In the genomic region with DNA sequence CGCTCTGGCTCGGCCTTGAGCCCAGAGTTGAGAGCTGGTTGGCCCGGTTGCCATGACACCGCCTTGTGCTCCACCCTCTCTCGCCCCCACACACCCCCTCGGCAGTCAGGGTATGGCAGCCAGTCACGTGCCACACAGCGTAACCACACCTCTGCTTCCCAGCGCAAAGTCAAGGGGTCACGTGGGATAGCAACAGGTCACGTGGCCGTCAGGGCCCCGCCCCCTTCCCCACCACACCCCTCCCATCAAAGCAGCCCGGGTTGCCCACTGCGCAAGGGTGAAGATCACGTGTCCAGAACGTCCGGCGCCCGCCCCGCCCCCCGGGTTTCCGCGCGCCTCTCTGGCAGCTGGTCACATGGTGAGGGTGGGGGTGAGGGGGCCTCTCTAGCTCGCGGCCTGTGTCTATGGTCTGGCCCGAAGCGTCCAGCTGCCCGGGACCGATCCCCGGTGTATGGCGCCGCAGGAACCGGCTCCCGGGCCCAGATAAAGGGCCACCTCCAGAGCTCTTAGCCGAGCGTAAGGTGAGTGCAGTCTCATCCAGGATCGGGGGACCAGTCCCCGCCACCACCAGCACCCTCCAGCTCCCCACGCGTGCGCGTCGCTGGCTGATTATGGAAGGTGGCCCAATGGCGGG, we compare ENCODE assay signal across 1 mouse cellular context.
TF ChIP-seq lines count a peak whose summit lies in the region.

A gene (plus strand): TSS at position 296 of the 634 bp plus-strand sequence.

TF ChIP-seq in MEL, 35 proteins besides CTCF, POLR2A, EP300 and RAD21 (continued from another document):
- peak; percentile 77 for TF ChIP-seq NRF1 (IDR thresholded peaks at IDR 0.05; ENCODE audit: insufficient read depth, low read depth, low read length, poor library complexity, severe bottlenecking)
- TF ChIP-seq SIN3A (IDR thresholded peaks at IDR 0.05; ENCODE audit: low read length): peak; percentile 94
- TF ChIP-seq CHD1 (IDR thresholded peaks at IDR 0.05; ENCODE audit: low read depth, low read length): no peak
- TF ChIP-seq MAFK (IDR thresholded peaks at IDR 0.05; ENCODE audit: borderline replicate concordance, low read depth, low read length): no peak
- no peak for TF ChIP-seq RCOR1 (IDR thresholded peaks at IDR 0.05; ENCODE audit: low read depth, low read length)
- no peak for TF ChIP-seq SMC3 (IDR thresholded peaks at IDR 0.05; ENCODE audit: low read depth, low read length)
- no peak for TF ChIP-seq MYB (IDR thresholded peaks at IDR 0.05; ENCODE audit: low read depth, low read length)
- TF ChIP-seq JUND (IDR thresholded peaks at IDR 0.05; ENCODE audit: low read depth, low read length): no peak
- no peak for TF ChIP-seq ZKSCAN1 (IDR thresholded peaks at IDR 0.05; ENCODE audit: low read depth, low read length)
- TF ChIP-seq TAL1 (IDR thresholded peaks at IDR 0.05; ENCODE audit: low read length): no peak
- peak; percentile 98 for TF ChIP-seq BHLHE40 (IDR thresholded peaks at IDR 0.05; ENCODE audit: borderline replicate concordance, low read depth, low read length)
- TF ChIP-seq E2F4 (IDR thresholded peaks at IDR 0.05; ENCODE audit: borderline replicate concordance, low read depth, low read length): no peak; the same call in 1 of the 2 replicates
- no peak for TF ChIP-seq ZNF384 (IDR thresholded peaks at IDR 0.05; ENCODE audit: low read depth, low read length)
TF ChIP-seq in MEL: peak in this region for 17.
